Mouse (Mus musculus) thymus, postnatal 25 days (tissue): ENCODE data around the gene Zfp750.

Source experiments
- DNase-seq: peaks from one replicate; pipeline ENCODE4 v3.0.0; 2022

Gene Zfp750

DNA sequence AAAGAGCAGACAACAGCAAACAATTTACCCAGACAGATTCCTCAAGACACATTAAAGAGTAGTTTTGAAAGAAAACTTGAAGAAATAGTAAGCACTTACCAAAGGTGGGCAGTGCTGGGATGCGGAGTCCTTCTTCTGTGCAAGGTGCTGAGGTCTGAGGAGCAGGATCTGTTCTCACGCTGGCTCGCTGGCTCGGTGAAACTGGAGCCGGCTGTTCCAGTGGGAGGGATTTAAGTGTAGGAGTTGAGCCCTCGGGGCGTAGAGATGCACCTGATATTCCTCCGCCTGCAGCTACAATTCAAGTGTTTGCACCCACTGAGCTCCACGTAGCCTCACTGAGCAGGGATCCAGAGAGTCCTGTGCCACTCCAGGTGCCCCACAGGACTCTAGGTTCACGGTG lies at the start of gene Zfp750:
TSS of gene Zfp750 (minus strand) at position 203 of the 400 bp plus-strand sequence.
- DNase-seq = no peak

DNA sequence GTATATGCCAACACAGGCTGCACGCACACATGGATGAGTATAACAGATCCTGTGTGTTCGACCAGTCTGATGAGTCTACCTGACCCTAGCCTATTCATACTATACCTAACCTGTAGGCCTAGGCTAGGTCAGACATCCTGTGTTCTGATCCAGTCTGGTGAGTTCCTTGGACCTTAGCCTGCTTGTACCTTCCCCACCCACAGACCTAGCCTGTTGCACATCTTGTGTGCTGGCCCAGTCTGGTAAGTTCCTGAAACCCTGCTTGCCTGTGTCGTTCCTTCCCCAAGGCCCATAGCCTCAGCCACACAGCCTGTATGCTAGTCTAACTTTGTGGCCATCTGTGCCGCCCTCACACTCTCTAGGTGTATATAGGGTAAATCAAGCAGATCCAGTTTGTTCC lies 45.1 kb upstream of the Zfp750 start:
- no peak for DNase-seq

DNA sequence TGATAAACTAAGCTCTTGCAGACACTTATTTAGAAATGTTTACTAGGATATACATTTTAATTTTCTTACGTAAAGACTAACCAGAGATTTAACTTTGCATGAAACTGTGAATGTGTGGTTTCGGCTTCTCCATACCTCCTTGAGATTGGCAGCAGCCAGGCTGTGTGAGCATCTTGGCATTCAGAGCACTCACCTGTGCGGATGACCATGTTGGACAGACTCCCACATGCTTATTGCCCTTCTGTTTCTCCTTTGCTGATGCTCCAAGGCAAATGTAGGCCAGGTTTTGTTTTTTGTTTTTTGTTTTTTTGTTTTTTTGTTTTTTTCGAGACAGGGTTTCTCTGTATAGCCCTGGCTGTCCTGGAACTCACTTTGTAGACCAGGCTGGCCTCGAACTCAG lies 44.2 kb upstream of the Zfp750 start:
- no peak for DNase-seq

DNA sequence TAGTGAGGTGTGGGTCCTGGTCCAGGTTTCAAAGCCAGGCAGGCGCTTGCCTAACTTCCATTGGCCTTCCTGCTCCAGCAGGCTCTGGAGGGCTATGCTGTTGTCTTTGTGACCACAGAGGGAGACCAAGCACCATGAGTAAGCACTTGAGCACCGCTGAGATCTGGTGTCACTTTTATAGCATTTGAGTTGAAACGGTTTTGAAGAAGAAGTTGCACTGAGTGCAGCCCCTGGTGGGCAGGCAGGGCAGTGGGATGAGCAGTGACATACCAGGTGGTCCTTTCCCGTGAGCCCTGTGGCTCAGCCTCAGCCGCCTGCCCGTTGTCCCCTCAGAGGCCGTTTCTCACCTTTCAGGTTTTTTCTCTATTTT lies 41.1 kb upstream of the Zfp750 start:
- DNase-seq = peak; percentile 69

DNA sequence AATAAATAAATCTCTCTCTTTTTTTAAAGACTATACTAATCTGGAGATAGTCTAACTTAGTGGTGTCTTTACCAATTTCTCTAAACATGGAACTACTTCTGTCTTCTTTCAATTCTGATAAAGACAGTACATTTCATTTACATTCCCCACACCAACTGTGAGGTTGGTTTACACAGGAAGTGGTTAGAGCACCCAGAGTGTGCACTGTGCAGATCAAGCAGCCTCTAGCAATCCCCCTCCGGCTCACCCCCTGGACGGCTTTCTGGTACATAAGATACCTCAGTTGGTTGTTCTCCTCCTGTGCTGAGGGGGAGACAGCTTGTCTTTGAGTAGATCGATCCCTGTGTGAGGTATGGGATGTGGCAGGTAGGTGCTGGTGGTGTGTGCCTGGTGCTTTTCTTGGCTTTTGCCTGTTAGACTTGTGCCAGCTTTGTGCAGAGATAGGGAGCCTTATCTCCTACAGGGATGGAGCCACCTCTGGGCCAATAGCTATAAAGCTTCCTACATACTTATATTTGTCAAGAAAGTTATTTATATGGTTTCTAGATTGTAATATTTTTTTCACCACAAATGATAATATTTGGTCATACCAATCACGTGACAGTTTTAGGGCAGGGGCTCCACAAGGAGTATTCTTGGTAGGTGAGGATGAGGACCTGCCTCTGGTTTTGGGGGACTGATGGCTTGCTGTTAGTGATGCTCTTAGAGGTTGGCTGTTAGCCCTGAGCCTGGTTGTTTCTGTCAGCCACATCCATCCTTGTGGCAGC lies 40.6 kb upstream of the Zfp750 start:
- DNase-seq = peak; percentile 82

DNA sequence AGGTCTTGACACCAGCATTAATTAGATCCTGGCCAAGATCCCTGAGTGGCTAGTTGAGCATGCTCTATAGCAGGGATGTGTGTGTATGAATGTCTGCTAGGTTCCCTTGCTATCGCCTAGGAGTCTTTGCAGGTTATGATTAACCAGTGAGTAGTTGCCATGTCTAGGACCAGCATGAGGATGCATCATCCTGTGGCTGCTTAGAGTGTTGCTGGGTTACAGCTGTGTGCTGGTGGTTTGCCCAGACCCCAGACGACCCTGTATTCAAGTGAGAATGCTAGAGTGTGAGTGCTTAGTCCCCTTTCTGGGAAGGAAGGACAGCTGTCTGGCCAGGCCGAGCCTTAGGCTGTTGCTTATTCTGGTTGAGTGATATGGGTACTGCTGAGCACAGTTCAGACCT lies 39.4 kb upstream of the Zfp750 start:
- DNase-seq = no peak

DNA sequence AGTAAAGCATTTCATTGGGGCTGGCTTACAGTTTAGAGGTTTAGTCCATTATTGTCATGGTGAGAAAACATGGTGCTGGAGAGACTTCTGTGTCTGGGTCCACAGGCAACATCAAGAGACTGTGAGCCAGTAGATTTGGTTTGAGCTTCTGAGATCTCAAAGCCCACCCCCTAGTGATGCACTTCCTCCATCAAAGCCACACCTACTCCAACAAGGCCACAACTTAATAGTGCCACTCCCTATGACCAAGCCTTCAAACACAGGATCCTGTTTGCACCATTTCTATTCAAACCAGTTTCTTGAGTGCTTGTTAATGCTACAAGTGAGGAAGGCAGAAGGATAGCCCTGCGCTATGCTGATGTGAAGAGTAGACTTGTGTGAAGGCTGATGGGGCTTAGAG lies 38.8 kb upstream of the Zfp750 start:
- DNase-seq = no peak

DNA sequence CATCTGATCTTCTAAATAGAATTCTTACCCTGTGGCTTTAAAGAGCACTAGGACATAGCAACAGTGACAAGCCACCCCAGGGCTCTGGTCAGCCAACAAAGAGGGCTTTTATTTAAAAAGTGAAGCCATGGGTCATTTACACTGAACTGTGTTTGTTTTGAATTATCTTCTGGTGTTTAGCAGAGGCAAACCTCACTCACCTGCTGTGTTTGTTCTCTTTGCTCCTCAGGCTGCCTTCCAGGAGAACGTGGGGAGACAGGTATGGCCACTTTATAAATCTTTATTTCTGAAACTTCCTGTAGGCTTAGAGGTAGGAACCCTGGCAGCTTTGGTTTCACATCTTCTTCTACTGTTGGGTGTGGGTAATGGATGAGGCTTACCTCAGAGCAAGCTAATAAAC lies 37.6 kb upstream of the Zfp750 start:
- DNase-seq = no peak

DNA sequence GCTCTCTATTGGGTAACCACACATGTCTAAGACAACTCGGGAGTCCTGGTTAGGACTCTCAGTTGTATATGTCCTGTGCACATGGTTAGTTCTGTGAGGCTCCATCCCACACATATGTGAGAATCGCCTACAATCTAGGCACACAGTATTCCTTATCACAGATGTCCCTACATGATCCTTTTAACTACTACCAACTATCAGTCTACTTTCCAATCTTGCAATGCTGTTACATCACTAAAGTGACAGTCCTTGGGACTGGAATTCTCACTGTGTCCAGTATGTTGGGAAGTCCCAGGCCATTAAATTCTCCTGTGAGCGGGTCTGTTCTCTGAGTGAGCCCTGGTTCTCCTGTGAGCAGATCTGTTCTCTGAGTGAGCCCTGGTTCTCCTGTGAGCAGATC lies 34.3 kb upstream of the Zfp750 start:
- no peak for DNase-seq

DNA sequence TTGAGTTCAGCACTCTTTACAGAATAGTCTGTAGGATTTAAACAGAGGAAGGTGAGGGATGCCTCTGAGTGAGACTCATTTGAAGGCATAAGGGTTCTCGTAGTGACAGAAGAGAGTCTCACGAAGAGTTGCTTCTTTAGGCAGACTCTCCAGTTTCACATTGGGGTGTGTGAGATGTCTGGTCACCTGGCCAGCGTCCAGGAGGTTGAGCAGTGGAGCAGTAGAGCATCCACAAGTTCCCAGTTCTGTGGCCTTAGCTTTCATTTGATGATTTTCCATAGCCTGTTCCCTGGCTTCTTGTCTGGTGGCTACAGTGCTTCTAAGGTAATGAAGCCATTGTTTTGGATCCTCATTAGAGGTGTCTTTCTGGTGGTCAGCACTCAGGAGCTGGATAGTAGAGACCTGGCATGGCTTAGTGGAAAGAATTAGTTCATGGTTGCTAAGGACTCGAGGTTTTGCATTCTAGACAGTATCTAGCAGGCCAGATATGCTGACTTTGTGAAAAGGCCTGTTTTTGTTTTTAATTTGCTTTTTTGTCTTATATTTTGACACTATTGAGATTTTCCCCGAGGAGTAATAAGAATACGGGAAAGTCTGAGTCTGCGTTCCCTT lies 33.8 kb upstream of the Zfp750 start:
- no peak for DNase-seq

DNA sequence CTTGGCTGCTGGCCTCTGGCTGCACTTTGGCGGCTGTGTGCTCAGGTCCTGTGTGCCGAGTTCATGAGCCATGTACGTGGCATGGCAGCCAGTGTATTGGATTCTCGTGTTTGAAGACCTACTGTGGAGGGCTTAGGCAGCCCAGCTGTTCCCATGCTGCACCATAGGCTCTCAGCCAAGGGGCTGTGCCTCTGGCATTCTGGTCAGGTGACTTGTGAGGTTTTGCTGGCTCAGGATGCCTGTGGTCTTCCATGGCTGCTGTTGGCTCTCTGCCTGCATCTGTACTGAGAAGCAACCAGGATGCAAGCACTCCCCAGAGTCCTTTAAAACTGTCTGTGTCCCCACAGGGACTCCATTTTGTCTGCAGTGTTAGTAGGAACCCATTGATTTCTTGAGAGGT lies 33.0 kb upstream of the Zfp750 start:
- peak; percentile 33 for DNase-seq

DNA sequence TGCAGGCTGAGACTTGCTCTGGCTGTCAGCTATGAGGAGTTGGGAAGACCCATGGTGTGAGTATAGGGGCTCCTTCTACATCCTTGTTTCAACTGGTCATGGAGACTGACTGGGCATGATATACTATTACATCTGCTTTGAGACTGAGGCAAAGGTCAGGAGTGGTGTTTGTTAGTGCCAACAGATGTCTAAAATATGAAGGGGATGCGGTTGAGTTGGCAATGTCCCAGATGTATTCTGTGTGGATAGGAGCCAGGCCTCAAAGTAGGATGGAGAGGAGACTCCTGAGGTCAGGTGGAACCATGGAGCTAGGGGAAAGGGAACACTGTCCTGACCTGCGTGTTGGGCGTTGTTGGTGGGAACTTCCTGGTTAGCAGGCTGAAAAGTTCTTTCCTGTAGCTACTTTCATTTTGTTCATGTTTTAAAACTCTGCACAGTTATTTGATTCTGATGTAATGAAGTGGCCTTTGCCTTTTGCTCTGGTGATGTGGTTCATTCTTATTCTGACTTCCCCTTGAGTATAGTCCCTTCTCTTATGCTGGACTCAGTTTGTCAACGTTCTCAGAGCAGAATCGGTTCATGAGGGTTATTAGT lies 32.2 kb upstream of the Zfp750 start:
- no peak for DNase-seq

DNA sequence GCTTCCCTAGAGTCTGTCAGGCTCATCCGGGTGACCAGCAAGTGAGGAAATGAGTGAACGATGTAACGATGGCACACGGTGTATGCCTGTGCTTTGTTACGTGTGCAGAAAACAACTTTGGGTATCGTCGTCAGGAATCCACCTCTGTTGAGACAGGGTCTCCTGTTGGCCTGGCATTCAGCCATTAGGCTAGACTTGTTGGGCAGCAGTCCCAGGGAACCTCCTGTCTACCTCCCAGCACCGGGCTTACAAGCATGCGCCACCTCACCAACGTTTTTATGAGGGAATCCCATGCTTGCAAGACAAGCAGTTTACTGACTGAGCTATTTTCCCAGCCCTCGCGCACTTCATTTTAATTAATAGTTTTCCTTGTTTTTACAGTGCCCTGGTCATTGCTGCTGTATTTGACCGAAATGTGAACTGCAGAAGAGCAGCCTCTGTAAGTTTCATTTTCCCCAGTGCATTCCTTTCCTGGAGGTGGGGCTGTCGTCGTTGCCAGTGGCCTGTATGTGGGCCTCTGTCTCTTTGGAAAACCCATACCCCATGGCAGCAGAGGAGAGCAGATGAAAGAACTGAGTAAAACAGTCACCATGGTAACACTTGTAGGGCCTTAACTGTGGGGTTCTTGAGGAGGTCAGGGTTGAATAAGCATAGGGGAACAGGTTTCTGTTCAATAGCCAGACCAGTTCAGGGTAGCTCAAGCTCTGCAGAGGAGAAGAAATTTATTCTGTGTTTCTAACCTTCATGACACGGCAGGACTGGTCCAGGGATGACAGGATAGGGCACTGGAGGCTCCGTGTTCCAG lies 30.9 kb upstream of the Zfp750 start:
- DNase-seq = no peak

DNA sequence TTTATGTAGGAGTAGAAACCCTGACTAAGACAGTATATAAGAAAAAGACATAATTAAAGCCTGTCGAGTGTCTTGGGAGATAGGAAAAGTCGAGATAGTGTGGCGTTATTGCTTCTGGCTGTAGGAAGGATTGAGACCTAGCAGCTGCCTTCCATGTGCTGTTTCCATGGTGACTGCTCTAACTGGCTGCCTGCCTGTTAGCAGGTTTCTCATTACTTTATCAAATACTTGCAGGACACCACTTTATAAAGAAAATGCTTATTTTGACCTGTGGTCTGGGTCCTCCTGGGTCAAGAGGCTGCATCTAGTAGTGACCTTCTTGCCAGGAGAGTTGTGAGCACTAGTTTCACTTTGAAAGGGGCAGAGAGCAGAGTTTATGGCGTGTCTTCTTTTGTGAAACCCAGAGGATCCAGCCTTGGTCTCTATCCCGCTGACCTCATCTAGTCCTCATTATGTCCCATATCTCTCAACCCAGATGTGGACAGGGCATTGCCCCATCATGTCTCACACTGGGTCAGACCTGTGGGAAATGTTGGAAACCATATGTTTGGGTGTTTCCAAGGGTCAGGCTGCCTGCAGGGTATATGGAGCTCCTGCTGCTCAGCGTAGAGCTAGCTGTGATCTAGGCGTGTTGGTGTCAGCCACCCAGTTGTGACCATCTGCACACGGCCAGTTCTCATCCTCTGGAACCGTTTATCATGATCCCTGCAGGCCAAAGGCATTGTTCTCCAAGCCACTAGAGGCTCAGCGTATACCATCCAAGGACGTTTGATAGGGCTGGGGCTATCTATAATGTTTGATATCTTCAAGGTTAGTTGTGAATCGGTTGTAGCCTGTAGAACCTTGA lies 30.1 kb upstream of the Zfp750 start:
- DNase-seq = no peak

DNA sequence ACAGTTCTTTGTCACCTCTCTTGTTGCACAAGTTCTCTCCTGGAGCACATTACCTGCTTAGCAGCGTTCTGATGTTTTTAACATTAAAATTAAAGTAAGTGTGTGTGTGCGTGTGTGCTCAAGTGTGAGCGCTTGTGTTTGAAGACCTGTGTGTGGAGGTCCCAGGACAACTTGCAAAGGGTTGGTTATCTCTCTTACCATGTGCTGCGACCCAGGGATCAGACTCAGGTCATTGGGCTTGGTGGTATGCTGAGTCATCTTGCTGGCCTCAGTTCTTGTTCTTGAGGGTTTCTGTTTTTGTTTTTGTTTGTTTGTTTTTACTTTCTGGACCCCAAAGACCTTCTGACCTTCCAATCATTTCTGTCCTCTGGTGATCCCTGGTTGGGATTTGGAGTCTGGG lies 28.8 kb upstream of the Zfp750 start:
- DNase-seq = no peak

DNA sequence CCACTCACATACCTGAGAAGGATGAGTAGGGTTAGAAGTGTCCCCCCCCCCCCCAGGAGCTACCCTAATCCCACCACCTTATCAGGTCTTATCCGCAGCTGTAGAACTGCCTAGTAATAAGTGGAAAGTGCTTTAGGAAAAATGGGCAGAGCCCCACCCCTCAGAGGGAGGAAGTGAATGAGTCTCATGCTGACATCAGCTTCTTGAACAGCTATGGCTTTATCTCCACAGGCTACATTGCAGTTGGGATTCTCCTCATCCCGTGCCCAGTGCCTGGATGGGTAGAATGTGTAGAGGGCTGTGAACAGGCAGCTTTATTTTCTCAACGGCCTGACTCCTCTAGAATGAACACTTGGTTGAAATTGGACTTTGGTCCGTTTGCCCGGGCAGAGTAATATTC lies 28.1 kb upstream of the Zfp750 start:
- DNase-seq = no peak

DNA sequence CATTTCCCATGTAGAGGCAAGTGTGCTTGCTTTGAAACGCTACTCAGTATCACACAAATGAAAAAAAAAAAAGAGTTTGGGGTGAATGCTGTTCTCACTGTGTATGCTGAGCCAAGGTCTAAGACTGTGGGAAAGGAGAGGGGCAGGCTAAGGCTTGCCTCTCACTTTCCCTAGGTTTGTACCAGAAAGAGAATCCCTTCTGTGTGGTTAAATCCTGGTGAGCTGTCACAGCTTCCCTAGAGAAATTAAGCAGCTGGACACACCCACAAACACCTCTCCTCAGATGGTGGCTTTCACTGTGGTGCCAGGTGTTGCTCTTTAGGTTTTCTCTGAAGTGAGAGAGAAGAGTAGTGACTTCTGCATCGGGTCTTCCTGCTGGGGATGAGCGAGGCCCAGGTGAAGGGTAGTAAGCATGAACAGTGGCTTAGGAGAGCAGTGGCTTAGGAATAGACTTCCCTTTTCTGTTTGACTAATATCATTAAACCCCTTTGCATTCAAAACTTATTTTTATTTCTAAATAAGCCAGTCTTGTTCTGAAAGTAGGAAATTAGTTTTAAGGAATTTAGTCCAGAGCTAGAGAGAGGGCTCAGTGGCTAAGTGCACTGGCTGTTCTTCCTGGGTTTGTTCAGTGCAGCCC lies 26.4 kb upstream of the Zfp750 start:
- no peak for DNase-seq

DNA sequence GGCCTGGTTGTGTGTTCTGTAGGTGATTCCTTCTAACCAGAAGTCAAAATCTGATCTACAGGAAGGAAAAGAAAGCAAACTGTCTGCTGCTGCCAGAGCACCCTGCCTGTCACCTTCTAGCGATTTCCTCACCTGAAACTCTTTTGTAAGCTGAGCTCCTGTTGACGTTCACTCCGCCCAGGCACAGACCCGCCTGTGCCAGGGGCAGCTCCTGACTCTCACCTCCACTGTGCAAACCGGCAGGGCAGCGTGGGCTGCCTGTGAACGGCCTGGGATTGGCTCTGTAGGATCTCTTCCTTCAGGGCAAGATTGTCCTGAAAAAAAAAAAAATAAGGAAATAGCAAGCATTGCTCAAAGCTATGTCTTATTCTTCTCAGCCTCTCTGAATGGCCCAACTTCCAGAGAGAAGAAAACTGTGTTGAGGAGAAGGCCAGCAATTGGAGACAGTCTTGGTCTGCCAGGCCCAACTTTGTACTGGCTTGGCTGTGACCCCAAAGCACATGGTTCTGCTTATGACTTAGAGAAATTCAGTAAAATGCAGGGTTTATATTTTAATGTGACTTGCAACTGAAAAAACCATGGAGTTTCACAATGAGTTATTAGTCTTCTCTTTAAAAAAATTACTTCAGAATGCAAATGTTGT lies 25.7 kb upstream of the Zfp750 start:
- DNase-seq = no peak

DNA sequence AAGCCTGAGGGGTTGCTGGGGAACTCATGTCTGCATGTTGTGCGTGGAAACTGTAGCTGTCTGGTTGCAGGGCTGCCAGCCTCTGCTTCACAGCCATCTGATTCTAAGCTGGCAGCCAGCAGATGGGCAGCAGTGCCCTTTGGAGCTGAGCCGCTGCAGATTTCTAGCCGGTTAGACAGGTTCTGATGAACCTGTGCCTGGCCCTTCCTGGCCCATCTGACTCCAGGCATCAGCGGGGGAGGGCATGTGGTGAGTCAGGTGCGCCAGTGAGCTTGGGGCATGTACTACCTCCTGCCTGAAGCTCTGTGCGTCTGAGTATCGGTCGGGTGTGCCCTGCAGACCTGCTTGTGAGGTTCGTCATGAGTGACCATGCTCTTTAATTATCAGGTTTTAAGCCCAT lies 24.8 kb upstream of the Zfp750 start:
- no peak for DNase-seq

DNA sequence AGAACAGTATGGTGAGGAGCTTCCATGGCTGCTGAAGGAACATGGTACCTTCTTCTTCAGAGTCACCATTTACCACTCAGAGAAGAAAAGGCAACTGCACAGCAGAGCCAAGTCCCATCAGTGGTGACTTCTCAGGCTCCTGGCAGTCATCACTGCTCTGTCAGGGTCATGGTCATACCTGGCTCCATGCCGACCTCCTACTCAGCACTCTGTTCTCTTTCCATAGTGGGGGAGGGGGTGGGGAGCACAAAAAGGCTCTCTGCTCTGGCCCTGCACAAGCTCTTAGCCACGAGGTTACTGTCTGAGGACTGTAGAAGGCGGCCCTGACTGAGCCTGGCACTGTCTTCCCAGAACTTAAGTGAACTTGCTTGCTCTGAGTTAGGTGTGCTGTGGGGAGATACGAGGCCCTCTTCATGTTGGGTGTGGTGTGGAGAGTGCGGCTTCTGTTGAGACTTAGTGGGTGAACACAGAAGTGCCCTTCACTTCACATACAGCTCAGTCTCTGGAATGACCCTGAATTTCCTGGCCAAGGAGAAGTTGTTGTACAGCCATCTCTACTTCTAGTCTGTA lies 24.2 kb upstream of the Zfp750 start:
- no peak for DNase-seq

DNA sequence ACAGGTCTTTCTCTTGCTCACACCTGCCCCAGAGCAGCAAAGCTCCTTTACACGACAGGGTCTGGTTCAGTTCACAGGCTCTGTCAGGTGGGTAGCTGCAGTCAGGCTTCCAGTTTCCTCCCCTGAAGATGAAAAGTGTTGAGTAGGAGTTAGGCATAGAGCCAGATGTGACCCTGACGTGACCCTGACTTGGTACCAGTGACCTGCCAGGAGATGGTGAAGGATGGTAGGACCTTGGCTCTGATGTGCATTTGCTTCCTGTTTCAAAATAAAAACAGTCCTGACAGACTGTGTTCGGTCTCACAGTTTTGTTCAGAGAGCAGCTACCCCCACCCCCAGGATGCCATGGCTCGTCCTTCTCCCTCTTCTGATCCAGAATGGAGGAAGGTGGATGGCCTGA lies 23.3 kb upstream of the Zfp750 start:
- DNase-seq = no peak
